Mouse (Mus musculus) left cerebral cortex, postnatal 25 days (tissue): ENCODE measurements around the gene Msl1. TPM values are rescaled to one million over a fixed set of nuclear protein-coding genes. Genes with fewer than 3 reads are reported as not detected.
A peak's percentile ranks its signal among the peaks of the same experiment; 100 is the strongest.

Experiments
- DNase-seq, 2 experiments: peaks; one replicate each; pipeline ENCODE4 v3.0.0; 2022; ENCODE audit warnings: low spot score in 2 of 2, mixed read lengths in 1 of 2
- intact Hi-C: fragments of 180-260 bp; cut with DNase I; formaldehyde crosslinking; loops from one replicate; pipeline ENCODE4 v1.15.1; 2025
- total RNA-seq, 2 experiments: library from RNA; stranded (reverse); gene quantifications; 2 replicates each; pipeline ENCODE4 v1.2.3; 2021

Gene Msl1
- total RNA-seq, 2 experiments from 2014 or later, result 190 to 193 TPM

GRCm38 (mm10) chr11:98774582-98775347, 20.6 kb upstream of the Msl1 start, which contains the start of gene Nr1d1:
Gene Nr1d1, minus strand, starts transcription at chr11:98775333.
- intact Hi-C loops, result loop anchor here (1.0 kb wide), 1 partner anchor 9 kb away; no protein-coding TSS in a partner anchor
- DNase-seq, result no peak

GRCm38 (mm10) chr11:98775348-98776051, 19.8 kb upstream of the Msl1 start:
- intact Hi-C loops, result loop anchor here (1.0 kb wide), 1 partner anchor 8 kb away; no protein-coding TSS in a partner anchor
- peak; percentile 100 for DNase-seq

- intact Hi-C loops, result no loop called here
- DNase-seq, result peak in 1 of 2 experiments; percentile 51
These were observed 19.1 kb upstream of the Msl1 start for GRCm38 (mm10) chr11:98776052-98776764.

- intact Hi-C loops, result no loop called here
- DNase-seq, result peak in 1 of 2 experiments; percentile 51
These were observed 18.3 kb upstream of the Msl1 start for GRCm38 (mm10) chr11:98776843-98777590.

GRCm38 (mm10) chr11:98777888-98778287, 17.4 kb upstream of the Msl1 start:
- intact Hi-C loops, result no loop called here

GRCm38 (mm10) chr11:98781851-98782512, 13.3 kb upstream of the Msl1 start:
- DNase-seq, result peak; percentile 82 to 96
- intact Hi-C loops, result no loop called here

More at GRCm38 (mm10) chr11:98777888-98778287, 17.4 kb upstream of the Msl1 start:
- no peak for DNase-seq

GRCm38 (mm10) chr11:98782651-98783235, 12.6 kb upstream of the Msl1 start:
- intact Hi-C loops, result loop anchor here (1.0 kb wide), 2 partner anchors 7 to 35 kb away; partner anchors contain the start of gene Nr1d1

GRCm38 (mm10) chr11:98783236-98783696, 12.1 kb upstream of the Msl1 start:
- intact Hi-C loops, result loop anchor here (1.0 kb wide), 2 partner anchors 8 to 36 kb away; partner anchors contain the start of gene Nr1d1
- DNase-seq, result peak; percentile 97 to 99

More at GRCm38 (mm10) chr11:98782651-98783235, 12.6 kb upstream of the Msl1 start:
- DNase-seq, result peak in 1 of 2 experiments; percentile 68

GRCm38 (mm10) chr11:98784139-98784538, 11.2 kb upstream of the Msl1 start:
- intact Hi-C loops, result no loop called here
- DNase-seq, result no peak

- no peak for DNase-seq
- intact Hi-C loops, result no loop called here
These were observed 10.1 kb upstream of the Msl1 start for GRCm38 (mm10) chr11:98785214-98785613.

- DNase-seq, result peak in 1 of 2 experiments; percentile 94
- intact Hi-C loops, result loop anchor here (2.0 kb wide), 2 partner anchors 13 to 67 kb away; no protein-coding TSS in a partner anchor
These were observed 9.5 kb upstream of the Msl1 start for GRCm38 (mm10) chr11:98785772-98786281.

- peak; percentile 92 to 99 for DNase-seq
These were observed 8.7 kb upstream of the Msl1 start for GRCm38 (mm10) chr11:98786359-98787214.

GRCm38 (mm10) chr11:98787229-98787628, 8.1 kb upstream of the Msl1 start:
- no peak for DNase-seq
- intact Hi-C loops, result loop anchor here (1.0 to 2.0 kb wide), 3 partner anchors 14 to 87 kb away; no protein-coding TSS in a partner anchor

More at GRCm38 (mm10) chr11:98786359-98787214, 8.7 kb upstream of the Msl1 start:
- intact Hi-C loops, result loop anchor here (1.0 to 2.0 kb wide), 3 partner anchors 14 to 86 kb away; no protein-coding TSS in a partner anchor

- intact Hi-C loops, result loop anchor here (1.0 to 2.0 kb wide), 3 partner anchors 15 to 87 kb away; no protein-coding TSS in a partner anchor
- DNase-seq, result no peak
These were observed 7.6 kb upstream of the Msl1 start for GRCm38 (mm10) chr11:98787691-98788090.

GRCm38 (mm10) chr11:98788139-98788538, 7.2 kb upstream of the Msl1 start:
- DNase-seq, result no peak
- intact Hi-C loops, result no loop called here

GRCm38 (mm10) chr11:98788550-98789218, 6.6 kb upstream of the Msl1 start:
- intact Hi-C loops, result no loop called here
- peak in 1 of 2 experiments; percentile 95 for DNase-seq
